Mouse (Mus musculus) splenic B cell, adult 2 months (primary cell): ENCODE data around the gene 9630041A04Rik.

ENCODE experiments used
- DNase-seq: peaks from one replicate; pipeline ENCODE4 v3.0.0-alpha.2; 2011; ENCODE audit warnings: low read depth, low spot score
- H3K27me3 ChIP-seq: 2 replicates; pipeline ENCODE4 v1.6.1; 2012; ENCODE audit warnings: mild to moderate bottlenecking, low read length, moderate library complexity, mixed read lengths; ENCODE audit not compliant: control insufficient read depth, poor library complexity, insufficient read depth, severe bottlenecking
- H3K36me3 ChIP-seq: 2 replicates; pipeline ENCODE4 v1.6.1; 2012; ENCODE audit warnings: mild to moderate bottlenecking, low read length, moderate library complexity, mixed read lengths; ENCODE audit not compliant: control insufficient read depth, poor library complexity, insufficient read depth, severe bottlenecking

The 9630041A04Rik gene

DNA sequence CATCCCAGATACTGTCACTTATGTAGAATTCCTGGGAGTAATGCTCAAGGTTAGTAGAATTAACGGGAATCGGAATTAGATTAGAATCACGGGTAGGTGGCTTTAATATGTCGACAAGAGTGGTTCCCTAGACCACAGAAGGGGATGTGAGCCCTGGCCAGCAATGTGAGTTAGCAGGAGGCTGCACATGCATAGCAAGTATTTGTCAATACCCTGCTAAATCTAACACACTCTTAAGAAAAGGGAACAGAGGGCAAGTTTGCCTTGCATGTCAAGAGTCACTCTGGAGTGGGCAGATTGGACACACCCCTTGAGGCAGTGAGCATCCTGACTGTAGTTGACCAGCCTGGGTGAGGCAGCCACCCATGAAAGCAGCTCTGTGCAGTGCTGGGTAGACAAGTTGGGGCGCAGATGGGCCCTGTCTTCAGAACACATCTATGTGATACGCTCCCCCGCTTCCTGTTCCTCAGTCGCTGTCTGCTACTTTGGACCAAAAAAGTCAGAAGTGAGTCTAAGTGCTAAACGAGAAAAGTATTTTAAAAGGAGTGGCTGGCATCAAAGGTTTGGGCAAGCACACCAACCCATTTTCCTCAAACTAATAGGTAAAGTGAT is 80.5 kb downstream of the 9630041A04Rik start:
- DNase-seq, result no peak
- Histone ChIP-seq H3K36me3 (no peaks in the 10 kb centered on the region), H3K27me3 (no peaks in the 10 kb centered on the region)

DNA sequence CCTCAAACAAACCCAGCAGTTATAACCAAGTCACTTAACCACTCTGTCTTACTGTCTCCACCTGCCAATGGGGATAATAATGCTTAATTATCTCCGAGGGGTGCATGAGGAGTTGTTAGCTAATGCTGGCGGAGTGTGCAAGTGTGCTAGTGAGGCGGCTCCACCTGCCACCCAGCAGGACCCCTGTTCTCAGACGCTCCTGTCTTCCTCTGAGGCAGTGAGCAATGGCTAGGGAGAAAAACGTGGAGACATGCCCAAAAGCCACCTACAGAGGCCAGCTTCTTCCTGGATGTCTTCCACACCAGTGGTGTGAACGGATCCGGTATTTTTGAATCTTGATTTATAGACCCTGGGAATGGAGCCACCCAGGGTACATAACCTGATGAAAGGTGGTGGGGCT is 83.7 kb downstream of the 9630041A04Rik start:
- Histone ChIP-seq H3K27me3 (no peaks in the 10 kb centered on the region), H3K36me3 (no peaks in the 10 kb centered on the region)
- no peak for DNase-seq

DNA sequence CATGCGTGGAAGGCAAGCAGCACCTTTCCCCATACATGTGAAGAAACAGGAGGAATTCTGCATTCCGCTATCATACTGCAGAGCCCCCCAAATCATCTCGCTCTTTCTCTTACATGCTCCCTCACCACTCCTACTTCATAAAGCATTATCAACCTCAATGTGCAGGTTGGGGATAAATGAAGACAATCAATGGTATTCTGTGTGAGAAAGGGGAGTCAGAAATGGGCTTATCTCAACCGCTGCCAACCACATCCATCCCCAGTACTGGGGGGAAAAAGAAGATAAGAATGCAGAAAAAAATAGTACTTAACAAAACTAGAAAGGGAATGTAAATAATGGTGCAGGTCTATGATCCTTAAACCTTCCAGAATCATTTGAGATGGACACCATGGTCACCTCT is 84.2 kb downstream of the 9630041A04Rik start:
- no peaks in the 10 kb centered on the region for H3K27me3 ChIP-seq
- no peak for DNase-seq
- H3K36me3 ChIP-seq, result no peaks in the 10 kb centered on the region

GRCm38 (mm10) chr9:101950101-101950500 is 88.5 kb downstream of the 9630041A04Rik start:
- no peak for DNase-seq
- Histone ChIP-seq H3K27me3 (no peaks in the 10 kb centered on the region), H3K36me3 (no peaks in the 10 kb centered on the region)

GRCm38 (mm10) chr9:101954529-101954928 is 92.9 kb downstream of the 9630041A04Rik start:
- Histone ChIP-seq H3K36me3 (no peaks in the 10 kb centered on the region), H3K27me3 (no peaks in the 10 kb centered on the region)
- DNase-seq, result no peak

GRCm38 (mm10) chr9:101956228-101956627 is 94.6 kb downstream of the 9630041A04Rik start:
- no peak for DNase-seq
- Histone ChIP-seq H3K27me3 (no peaks in the 10 kb centered on the region), H3K36me3 (no peaks in the 10 kb centered on the region)

DNA sequence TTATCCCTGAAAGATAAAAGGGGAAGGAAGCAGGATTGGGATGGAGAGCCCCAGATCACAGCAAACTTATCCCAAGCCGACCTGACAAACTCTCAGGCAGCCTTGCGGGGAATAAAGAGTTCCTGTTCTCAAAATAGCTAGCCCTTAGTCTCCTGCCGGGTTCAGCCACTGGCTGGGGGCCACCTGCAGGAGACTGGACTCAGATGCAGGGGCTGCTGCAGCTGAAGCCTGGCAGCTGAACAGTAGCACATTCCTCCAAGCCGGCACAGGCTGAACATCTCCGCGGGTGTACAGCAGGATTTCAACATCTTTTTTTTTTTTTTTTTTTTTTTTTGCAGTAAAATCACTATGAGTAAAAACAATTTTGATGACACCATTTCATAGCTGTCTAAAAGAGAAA is 110.2 kb downstream of the 9630041A04Rik start:
- DNase-seq, result no peak
- H3K27me3 ChIP-seq, result no peaks in the 10 kb centered on the region
- no peaks in the 10 kb centered on the region for H3K36me3 ChIP-seq

- DNase-seq, result no peak
- no peaks in the 10 kb centered on the region for H3K36me3 ChIP-seq
- no peaks in the 10 kb centered on the region for H3K27me3 ChIP-seq
Observed at GRCm38 (mm10) chr9:101972314-101972713, 110.7 kb downstream of the 9630041A04Rik start.

- Histone ChIP-seq H3K27me3 (no peaks in the 10 kb centered on the region), H3K36me3 (no peaks in the 10 kb centered on the region)
- DNase-seq, result no peak
Observed at GRCm38 (mm10) chr9:101976884-101977465, 115.3 kb downstream of the 9630041A04Rik start.

DNA sequence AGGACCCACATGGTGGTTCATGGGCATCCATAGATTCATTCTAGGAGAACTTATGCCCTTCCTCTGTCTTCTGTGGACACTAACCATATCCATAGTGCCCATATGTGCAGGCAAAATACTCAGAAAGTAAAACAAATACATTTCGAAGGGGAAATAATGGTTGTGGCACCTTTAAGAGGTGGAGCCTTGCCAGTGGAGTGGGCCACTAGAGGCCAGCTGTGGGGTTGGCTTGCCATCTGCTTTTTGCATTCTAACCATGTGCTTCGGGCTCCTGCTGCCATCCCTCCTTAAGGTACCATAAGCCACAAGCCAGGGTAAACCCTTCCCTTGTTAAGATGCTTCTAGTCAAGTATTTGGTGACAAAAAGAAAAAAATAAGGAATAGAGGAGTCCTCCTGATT is 119.5 kb downstream of the 9630041A04Rik start:
- no peak for DNase-seq
- H3K36me3 ChIP-seq, result no peaks in the 10 kb centered on the region

GRCm38 (mm10) chr9:101982378-101982777 is 120.7 kb downstream of the 9630041A04Rik start:
- Histone ChIP-seq H3K27me3 (no peaks in the 10 kb centered on the region), H3K36me3 (no peaks in the 10 kb centered on the region)
- no peak for DNase-seq

More for the DNA sequence above, 119.5 kb downstream of the 9630041A04Rik start:
- H3K27me3 ChIP-seq, result no peaks in the 10 kb centered on the region

GRCm38 (mm10) chr9:101986910-101987309 is 125.3 kb downstream of the 9630041A04Rik start:
- Histone ChIP-seq H3K36me3 (no peaks in the 10 kb centered on the region), H3K27me3 (no peaks in the 10 kb centered on the region)
- DNase-seq, result no peak

- Histone ChIP-seq H3K27me3 (no peaks in the 10 kb centered on the region), H3K36me3 (no peaks in the 10 kb centered on the region)
- DNase-seq, result no peak
Observed at GRCm38 (mm10) chr9:101990032-101990431, 128.4 kb downstream of the 9630041A04Rik start.

DNA sequence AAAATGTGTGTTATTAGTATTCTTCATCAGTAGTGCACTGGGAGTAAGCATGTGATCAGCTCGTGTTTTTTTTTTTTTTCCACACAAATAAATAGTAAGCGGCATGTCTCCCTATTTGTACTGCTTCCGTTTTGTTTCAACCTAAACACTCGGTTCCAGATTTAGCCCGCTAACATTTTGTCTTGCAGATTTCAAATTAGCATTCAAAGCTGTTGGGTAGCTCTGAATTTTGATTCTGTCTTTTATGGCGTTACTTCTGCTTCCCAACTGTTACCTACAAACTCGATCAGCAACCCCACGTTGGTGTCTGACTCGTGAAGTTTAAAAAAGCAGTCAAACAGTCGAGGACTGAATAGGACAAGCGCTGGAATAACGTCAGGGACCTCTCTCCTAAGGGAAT is 129.2 kb downstream of the 9630041A04Rik start:
- Histone ChIP-seq H3K36me3 (no peaks in the 10 kb centered on the region), H3K27me3 (no peaks in the 10 kb centered on the region)
- no peak for DNase-seq
